Mouse (Mus musculus) adrenal gland, adult 8-10 months (tissue): ENCODE results near the gene Ahctf1. TPM values are rescaled to one million over a fixed set of nuclear protein-coding genes. Genes with fewer than 3 reads are reported as not detected.

ENCODE experiments used
- DNase-seq: peaks from one replicate; pipeline ENCODE4 v3.0.0; 2022
- total RNA-seq, 4 experiments: library from RNA; stranded (reverse); gene quantifications; 2 replicates each; pipeline ENCODE4 v1.2.4; 2022

Gene Ahctf1
- total RNA-seq, 4 experiments from 2014 or later: 34.5 to 49.3 (median 40.6) TPM

DNA sequence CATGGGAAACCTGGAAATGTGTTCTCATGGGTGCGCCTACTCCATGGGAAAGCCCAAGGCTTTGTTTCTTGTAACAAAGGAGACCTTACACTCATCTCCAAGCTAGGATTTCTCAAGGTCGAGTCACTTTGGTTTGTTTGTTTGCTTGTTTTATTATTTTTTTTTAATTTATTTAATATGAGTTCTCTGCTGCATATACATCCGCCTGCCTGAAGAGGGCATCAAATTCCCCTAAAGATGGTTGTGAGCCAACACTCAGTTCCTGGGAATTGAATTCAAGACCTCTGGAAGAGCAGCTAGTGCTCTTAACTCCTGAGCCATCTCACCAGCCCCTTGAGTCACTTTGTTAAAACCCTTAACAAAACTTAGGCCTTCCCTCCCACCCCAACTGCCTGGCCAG lies 90.1 kb downstream of the Ahctf1 start:
- DNase-seq: no peak

DNA sequence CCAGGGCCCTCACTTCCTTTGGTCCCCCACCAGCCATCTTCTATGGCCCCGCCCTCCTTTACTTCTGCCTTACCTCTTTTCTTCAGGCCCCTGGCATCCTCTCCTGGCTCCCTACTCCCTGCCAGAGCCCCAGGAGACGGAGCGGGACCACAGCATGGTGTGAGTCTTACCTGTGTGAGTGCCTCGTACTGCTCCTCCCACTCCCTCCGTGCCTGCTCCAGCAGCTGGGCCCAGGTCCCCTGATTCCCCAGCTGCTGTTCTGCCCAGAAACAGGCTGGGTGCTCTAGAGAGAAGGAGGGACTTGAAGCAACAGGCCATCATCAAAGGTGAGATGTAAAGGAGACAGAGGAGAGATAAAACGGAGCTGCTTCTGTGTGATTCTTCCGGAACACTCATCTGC lies 90.8 kb downstream of the Ahctf1 start:
- no peak for DNase-seq

DNA sequence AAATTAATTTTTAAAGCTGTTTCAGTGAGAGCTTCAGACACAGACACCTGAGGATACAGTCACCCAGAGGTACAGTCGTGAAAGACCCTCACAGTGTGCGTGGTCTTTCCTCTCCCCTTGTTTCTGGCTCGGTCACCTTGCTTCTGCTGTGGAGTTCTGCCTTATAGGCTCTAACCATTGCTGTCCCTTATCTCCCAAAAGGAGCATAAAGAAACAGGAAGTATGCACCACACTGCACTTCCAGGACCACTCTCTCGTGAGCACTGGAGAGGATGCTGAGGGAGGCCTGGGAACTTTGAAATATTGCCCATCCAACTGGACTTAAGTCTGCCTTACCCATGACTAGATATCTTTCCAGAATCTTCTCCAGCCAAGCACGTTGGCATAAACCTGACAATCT lies 92.7 kb downstream of the Ahctf1 start:
- DNase-seq: no peak

DNA sequence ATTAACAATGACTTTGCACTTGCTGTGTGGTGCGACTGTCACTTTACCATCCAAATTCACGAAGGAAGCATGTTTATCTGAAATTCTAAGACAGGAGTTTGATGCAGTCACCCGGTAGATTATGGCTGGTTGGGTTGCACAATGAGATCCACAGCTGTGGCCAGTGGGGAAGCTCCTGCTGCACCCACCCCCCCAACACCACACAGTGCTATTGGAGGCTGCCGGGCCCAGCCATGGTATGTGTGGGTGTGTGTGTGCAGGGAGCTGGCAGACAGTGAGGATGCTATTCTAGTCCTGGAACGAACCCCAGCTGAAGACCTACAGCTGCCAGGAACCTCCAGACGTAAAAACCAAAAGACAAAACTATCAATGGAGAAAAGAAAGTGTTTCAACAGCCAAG lies 94.1 kb downstream of the Ahctf1 start:
- DNase-seq: no peak

DNA sequence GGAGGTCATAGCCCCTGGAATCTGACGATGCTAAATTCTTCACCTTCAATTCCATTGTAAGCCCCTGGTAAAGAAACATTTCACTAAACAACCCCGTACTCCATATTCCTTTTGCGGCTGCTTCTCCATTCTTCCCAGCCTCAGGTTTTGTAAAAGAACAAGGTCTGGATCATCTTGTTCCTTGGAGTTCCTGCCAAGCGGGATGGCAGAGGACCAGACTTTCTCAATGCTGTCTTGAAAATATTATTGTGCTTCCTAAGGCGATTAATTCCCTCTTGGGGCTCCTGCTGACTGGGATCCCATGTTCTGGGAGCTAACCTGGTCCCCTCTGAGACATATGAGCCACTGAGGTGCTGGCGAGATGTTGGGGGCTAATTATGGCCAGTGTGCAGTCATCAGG lies 98.3 kb downstream of the Ahctf1 start:
- DNase-seq: no peak

DNA sequence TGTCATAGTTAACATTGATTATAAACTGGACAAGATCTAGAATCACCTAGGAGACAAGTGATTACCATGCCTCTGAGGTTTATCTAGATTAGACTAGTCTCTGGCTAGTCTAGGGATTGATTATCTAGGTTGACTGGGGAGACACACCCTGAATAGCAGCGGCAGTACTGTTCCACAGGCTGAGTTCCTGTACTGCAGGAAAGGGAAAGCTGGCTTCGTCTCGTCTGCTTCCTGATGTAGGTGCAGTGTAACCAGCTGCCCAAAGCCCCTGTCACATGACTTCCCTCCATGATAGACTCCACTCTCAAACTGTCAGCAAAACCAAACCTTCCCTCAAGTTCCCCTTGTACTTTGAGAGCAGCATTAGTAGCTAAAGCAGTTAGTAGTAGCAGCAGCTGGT lies 99.3 kb downstream of the Ahctf1 start:
- no peak for DNase-seq

Other genes with a start within 250 kb of the Ahctf1 start
- 10 to 100 TPM; 33.2 to 41.7 (median 35.9) TPM for gene Sccpdh, start 135.5 kb downstream of the Ahctf1 start, total RNA-seq
- gene Kif28, start 58.4 kb downstream of the Ahctf1 start, total RNA-seq: under 1 TPM in 1 of 4 experiments, not detected in 3; 0.22 TPM
- not detected for gene Gm10518, start 304 bp downstream of the Ahctf1 start, total RNA-seq
- gene Cdc42bpa, start 156.8 kb upstream of the Ahctf1 start, total RNA-seq: 10 to 100 TPM; 48.2 to 78.1 (median 60.5) TPM